Mouse (Mus musculus) lung, postnatal 0 days (tissue): ENCODE measurements around the gene Cds2.

Experiments
- CTCF ChIP-seq: IDR thresholded peaks from 2 replicates; pipeline ENCODE4 v1.5.1; 2016; ENCODE audit warnings: antibody characterized with exemption, mild to moderate bottlenecking
- EP300 ChIP-seq: IDR thresholded peaks from 2 replicates; pipeline ENCODE4 v1.6.1; 2016; ENCODE audit warnings: antibody characterized with exemption, mild to moderate bottlenecking, control low read depth

GRCm38 (mm10) chr2:132312616-132313015, 49.7 kb downstream of the Cds2 start:
- no peak for TF ChIP-seq CTCF
- TF ChIP-seq EP300 = no peak
